Mouse (Mus musculus): ENCODE measurements around the gene Gm6356.
"Not testable (repeated sequence)": the region's sequence is repeated elsewhere in the genome, so short reads cannot be mapped to it uniquely, and the experiment has no call there.

The Gm6356 gene

DNA sequence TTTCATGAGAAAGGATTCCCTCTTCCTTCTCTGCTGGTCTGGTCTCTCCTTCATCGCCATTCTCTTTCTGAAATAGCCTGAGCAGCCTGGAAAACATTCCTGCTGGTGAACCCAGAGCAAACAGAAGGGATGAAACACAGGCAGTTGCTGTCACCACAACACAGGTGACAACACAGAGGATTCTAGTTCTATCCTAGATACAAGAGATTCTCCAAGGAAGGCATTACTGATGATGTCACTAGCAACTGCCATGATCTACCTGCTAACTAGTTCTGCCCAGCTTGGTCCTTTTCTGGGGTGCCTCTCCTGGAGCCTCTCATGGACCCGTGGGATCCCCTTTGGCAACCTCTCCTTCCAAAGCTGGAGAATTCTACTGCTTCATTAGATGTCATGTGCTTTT lies at the start of gene Gm6356:
TSS of gene Gm6356 (minus strand) at position 101 of the 400 bp plus-strand sequence.
- DNase-seq: not testable (repeated sequence)

All from thymus, postnatal 4 days (tissue).